Mouse (Mus musculus) mouse trophoblast stem cell (cell line): ENCODE results near the gene Pmvk.
"Not testable (repeated sequence)": the region's sequence is repeated elsewhere in the genome, so short reads cannot be mapped to it uniquely, and the experiment has no call there.

Experiments used
- in situ Hi-C, 2 experiments: fragments of 300-500 bp; cut with MseI, MboI; formaldehyde crosslinking; loops; 2 replicates in 1 of 2; 3 replicates in 1 of 2; pipeline ENCODE4 v1.15.1; 2025

Pmvk gene

DNA sequence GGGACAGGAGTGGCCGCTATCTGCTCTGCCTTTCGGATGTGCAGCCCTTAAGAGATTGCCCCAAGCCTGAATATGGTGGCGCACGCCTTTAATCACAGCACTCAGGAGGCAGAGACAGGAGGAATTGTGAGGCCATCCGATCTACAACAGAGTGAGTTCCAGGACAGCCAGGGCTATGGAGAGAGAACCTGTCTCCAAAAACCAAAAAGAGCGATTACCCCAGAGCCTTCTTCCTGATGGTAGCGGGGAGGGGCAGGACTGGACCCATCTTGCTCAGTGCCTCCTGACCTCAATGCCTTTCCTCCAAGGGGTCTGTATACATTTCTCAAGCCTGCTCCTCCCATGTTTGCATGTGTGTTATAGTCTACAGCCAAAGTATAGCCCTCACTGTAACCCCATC lies 25.3 kb upstream of the Pmvk start:
- in situ Hi-C loops, result not testable (repeated sequence)

DNA sequence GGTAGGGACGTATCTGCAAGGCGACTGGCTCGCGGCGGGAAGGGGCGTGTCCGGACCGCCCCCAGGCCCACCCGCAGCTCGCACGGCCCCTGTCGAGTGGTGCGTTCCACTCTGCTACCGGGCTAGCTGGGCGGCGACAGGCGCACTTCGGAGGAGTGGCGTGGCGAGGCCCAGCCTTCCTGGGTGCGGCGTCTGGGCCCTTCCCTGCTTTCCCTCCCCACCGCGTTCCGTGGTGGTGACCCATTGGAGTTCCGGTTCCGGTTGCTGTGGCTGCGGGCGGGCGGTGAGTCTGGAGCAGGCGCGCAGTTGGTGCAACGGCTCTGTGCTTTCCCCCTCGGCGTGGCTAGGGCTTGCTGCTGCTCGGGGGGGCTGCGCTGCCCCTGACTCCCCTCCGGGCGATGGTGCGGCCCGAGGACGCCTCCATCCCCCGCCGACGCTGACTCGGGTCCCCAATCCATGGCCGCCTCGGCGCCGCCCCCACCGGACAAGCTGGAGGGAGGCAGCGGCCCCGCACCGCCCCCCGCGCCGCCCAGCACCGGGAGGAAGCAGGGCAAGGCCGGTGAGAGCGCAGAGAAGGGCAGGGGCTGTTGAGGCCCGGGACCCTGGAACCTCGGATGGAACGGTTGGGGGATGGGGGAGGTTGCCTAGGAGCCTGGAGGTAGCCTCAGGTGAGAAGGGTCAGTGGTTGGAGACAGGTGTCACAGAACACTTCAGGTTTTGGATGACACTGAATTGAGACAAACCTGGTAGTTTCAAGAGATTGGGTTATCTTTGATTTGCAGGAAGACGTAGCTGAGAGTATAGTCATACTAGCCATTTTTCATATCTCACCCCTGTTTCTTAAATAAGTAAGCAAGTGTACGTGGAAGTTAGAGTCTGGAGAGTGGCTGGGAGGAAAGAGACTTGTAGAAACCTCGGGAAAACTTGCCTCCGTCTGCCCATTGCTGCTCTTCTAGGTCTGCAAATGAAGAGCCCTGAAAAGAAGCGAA lies 23.9 kb upstream of the Pmvk start, which contains the start of gene Pygo2:
Gene Pygo2, plus strand, starts transcription at position 44 of the 989 bp plus-strand sequence.
- in situ Hi-C loops, result no loop called here

- in situ Hi-C loops, result no loop called here
These were observed 21.7 kb upstream of the Pmvk start for GRCm38 (mm10) chr3:89432606-89433005.

GRCm38 (mm10) chr3:89434532-89434931 lies 19.8 kb upstream of the Pmvk start:
- in situ Hi-C loops, result no loop called here

DNA sequence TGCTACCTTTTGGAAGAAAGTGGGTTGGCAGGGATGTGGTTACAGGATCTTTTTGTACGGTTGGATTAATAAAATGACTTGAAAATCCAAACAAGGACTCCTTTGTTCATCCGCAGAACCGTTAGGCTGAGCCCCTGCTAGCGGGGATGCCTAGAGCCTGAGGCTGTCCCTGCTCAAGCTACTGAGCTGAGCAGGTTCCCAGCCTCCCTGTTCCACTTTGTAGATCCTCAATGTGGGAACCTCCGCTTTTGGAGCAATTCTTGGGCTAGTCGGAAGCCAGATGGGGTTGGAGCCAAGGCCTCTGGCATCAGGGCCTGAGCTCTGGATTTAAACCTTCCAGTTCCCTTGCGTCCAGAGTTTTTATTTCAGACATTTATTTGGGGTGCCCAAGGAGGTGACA lies 19.3 kb upstream of the Pmvk start:
- in situ Hi-C loops, result no loop called here

GRCm38 (mm10) chr3:89436176-89437113 lies 17.9 kb upstream of the Pmvk start, which contains the start of gene Pbxip1:
TSS of gene Pbxip1 (plus strand) at chr3:89436706.
- in situ Hi-C loops, result no loop called here

DNA sequence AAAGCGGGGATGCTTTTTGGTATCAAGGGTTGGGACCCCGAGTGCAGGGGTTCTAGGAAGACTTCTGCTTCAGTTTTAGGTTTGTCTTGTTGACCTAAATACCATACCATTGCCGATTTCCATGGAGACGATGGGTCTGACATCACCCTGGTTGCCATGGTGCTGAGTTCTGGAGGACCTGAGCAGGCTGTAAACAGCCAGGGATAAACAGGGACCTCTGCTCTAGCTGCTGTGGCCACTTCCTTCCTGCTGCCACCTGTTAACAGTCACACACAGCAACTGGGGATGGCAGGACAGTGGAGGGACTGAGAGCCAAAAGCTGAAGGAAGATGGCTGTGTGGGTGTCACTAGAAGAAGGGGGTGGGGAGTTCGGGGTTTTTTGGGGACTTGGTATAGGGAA lies 17.1 kb upstream of the Pmvk start:
- in situ Hi-C loops, result no loop called here

- in situ Hi-C loops, result no loop called here
These were observed 13.7 kb upstream of the Pmvk start for GRCm38 (mm10) chr3:89440691-89441090.

DNA sequence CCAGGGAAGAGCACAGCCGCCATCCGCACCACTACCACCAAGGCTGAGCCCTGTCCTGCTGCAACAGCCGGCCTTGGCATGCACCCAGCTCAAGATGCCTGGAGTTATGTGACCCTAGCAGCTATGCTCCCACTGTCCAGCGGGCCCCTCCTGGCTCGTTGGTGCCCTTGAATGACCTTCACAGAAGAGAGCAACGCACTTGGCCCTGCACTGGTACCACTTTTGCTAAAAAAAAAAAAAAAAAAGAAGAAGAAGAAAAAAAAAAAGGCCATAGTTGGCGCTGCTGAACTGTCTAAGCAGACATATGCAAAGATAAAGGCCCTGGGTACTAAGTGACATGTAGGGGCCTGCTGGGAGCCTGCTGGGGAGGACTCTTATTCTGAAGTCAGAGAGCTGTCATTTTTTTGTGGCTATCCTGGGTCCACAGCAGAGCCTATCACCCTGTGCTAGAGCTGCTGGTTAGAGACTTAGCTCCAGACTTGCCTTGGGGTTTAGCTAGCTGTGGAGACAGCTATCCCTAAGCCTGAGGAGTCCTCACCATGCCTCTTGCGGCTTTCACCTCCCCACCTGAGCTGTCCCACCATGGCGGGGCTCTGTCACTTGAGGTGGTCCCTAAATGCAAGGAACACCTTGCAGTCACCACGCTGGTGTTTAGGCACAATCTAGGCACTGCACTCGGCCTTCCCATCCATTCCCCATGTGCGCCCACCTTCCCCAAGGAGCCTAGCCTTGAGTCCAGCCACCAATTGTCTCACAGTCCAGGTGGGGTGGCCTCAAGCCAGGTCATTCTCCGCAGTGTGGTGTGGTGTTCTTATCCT lies 5.4 kb upstream of the Pmvk start:
- in situ Hi-C loops, result no loop called here

GRCm38 (mm10) chr3:89449541-89449940 lies 4.8 kb upstream of the Pmvk start:
- in situ Hi-C loops, result no loop called here

- in situ Hi-C loops, result loop anchor here in 1 of 2 experiments (5.0 kb wide), 1 partner anchor 35 kb away; no protein-coding TSS in a partner anchor
These were observed 2.4 kb upstream of the Pmvk start for GRCm38 (mm10) chr3:89451916-89452315.

GRCm38 (mm10) chr3:89455786-89456285 lies 1.5 kb downstream of the Pmvk start:
- in situ Hi-C loops, result loop anchor here in 1 of 2 experiments (5.0 kb wide), 1 partner anchor 36 kb away; no protein-coding TSS in a partner anchor

- in situ Hi-C loops, result loop anchor here in 1 of 2 experiments (5.0 kb wide), 1 partner anchor 35 kb away; no protein-coding TSS in a partner anchor
These were observed 2.7 kb downstream of the Pmvk start for GRCm38 (mm10) chr3:89456726-89457665.

GRCm38 (mm10) chr3:89458372-89458964 lies 4.1 kb downstream of the Pmvk start:
- in situ Hi-C loops, result loop anchor here in 1 of 2 experiments (5.0 kb wide), 1 partner anchor 34 kb away; no protein-coding TSS in a partner anchor

GRCm38 (mm10) chr3:89458965-89459807 lies 4.8 kb downstream of the Pmvk start:
- in situ Hi-C loops, result loop anchor here in 1 of 2 experiments (5.0 kb wide), 1 partner anchor 33 kb away; no protein-coding TSS in a partner anchor

- in situ Hi-C loops, result no loop called here
These were observed 13.9 kb downstream of the Pmvk start for GRCm38 (mm10) chr3:89468268-89468667.

DNA sequence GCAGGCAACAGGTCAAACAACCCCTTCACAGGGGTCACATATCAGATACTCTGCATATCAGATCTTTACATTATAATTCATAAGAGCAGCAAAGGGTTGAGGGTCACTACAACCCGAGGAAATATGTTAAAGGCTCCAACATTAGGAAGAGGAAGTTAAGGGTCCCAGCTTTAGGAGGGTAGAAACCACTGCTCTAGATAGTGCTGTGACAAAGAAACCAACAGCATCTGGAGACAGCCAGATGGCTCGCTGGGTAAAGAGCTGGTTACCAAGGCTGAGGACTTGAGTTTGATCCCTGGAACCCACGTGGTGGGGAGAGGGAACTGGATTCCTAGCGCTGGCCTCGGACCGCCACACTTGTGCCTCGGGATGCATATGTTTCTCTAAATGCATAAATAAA lies 17.9 kb downstream of the Pmvk start:
- in situ Hi-C loops, result no loop called here

GRCm38 (mm10) chr3:89473838-89474237 lies 19.5 kb downstream of the Pmvk start:
- in situ Hi-C loops, result no loop called here
